Mouse (Mus musculus) limb, embryonic 15.5 days (tissue): ENCODE data around the gene Olfr457. TPM values are rescaled to one million over a fixed set of nuclear protein-coding genes. Genes with fewer than 3 reads are reported as not detected.

Source experiments
- ATAC-seq: fragments of 200-750 bp; cut with Nextera tagmentation; 2 replicates; pipeline ENCODE4 v1.8.0; 2017; ENCODE audit warnings: low read depth, moderate TSS enrichment; ENCODE audit not compliant: insufficient number of reproducible peaks, low FRiP score, low TSS enrichment
- H3K27ac ChIP-seq: fragments of 300-500 bp; sonication (generic); 2 replicates; pipeline ENCODE4 v1.5.1; 2015; ENCODE audit warnings: moderate library complexity, mild to moderate bottlenecking, inconsistent platforms
- H3K27me3 ChIP-seq: fragments of 300-500 bp; sonication (generic); 2 replicates; pipeline ENCODE4 v1.6.1; 2015; ENCODE audit warnings: inconsistent platforms
- H3K36me3 ChIP-seq: fragments of 300-500 bp; sonication (generic); 2 replicates; pipeline ENCODE4 v1.6.1; 2015; ENCODE audit warnings: inconsistent platforms
- H3K4me1 ChIP-seq: fragments of 300-500 bp; sonication (generic); 2 replicates; pipeline ENCODE4 v1.6.1; 2015; ENCODE audit warnings: inconsistent platforms
- H3K4me2 ChIP-seq: fragments of 300-500 bp; sonication (generic); 2 replicates; pipeline ENCODE4 v1.6.1; 2015; ENCODE audit warnings: mild to moderate bottlenecking, inconsistent platforms
- H3K4me3 ChIP-seq: fragments of 300-500 bp; sonication (generic); 2 replicates; pipeline ENCODE4 v1.5.1; 2015; ENCODE audit warnings: mild to moderate bottlenecking, inconsistent platforms
- H3K9ac ChIP-seq: fragments of 300-500 bp; sonication (generic); 2 replicates; pipeline ENCODE4 v1.6.1; 2015; ENCODE audit warnings: inconsistent platforms
- H3K9me3 ChIP-seq: fragments of 300-500 bp; sonication (generic); 2 replicates; pipeline ENCODE4 v1.6.1; 2016; ENCODE audit warnings: inconsistent platforms
- WGBS: fragments of 180-500 bp; shearing (Covaris S2); methylation state at CpG from one replicate; pipeline ENCODE4 v1.1.7; 2015; 5-methylcytosine and 5-hydroxymethylcytosine counted together
- polyA plus RNA-seq: library from polyadenylated mRNA; unstranded; fragments of >200 nt; fragmentation: Nextera tagmentation; extraction: Ambion mirVana; gene quantifications from 2 replicates; pipeline ENCODE4 v1.2.1, GENCODE M21; 2015

Olfr457 gene
- polyA plus RNA-seq, 1 experiment from 2014 or later, result not detected

DNA sequence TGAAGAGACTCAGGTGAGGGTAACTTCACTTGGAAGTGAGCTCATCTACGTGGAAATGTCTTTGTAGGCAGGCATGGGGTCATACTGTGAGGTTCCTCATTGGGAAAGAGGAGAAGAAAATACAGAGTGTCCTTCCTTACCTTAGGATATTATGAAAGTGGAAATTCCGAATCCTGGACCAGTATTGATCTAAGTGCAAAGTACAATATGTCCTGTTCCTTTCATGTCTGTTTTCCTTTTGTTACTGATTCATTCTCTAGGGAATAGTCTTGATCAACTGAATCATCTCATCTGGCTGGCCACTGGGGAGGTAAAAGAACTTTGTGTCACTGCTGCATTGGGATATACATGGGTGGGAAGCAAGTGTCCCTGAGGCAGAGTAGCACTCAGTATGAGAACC, 40.6 kb downstream of the Olfr457 start:
- Histone ChIP-seq H3K27me3 (no peaks in the 10 kb centered on the region), H3K4me1 (no peaks in the 10 kb centered on the region), H3K9me3 (no peaks in the 10 kb centered on the region), H3K27ac (no peak overlapping the region), H3K36me3 (no peaks in the 10 kb centered on the region), H3K4me2 (no peak overlapping the region), H3K4me3 (no peak overlapping the region), H3K9ac (no peak overlapping the region)
- WGBS, result 66% methylated on average over 2 of the region's 2 CpGs
- no peak for ATAC-seq

DNA sequence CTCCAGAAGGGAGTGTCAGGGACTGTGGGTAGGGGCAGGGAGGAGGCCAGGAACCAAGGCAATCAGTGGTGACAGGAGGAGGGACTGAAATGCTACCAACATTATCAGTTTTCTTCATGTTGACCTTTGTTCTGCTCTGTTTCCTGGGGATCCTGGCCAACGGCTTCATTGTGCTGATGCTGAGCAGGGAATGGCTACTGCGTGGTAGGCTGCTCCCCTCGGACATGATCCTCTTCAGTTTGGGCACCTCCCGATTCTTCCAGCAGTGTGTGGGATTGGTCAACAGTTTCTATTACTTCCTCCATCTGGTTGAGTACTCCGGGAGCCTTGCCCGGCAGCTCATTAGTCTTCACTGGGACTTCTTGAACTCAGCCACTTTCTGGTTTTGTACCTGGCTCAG, 41.7 kb downstream of the Olfr457 start, which contains the start of gene Tas2r126:
Gene Tas2r126, plus strand, starts transcription at position 90 of the 400 bp plus-strand sequence.
- no peak for ATAC-seq
- H3K27ac ChIP-seq, result no peak within 1 kb of the TSS
- H3K4me1 ChIP-seq, result no peaks in the 10 kb centered on the region
- H3K36me3 ChIP-seq, result no peaks in the 10 kb centered on the region
- no peak within 1 kb of the TSS for H3K4me3 ChIP-seq
- H3K9ac ChIP-seq, result no peak within 1 kb of the TSS
- 79% methylated on average over 6 of the region's 6 CpGs for WGBS
- H3K27me3 ChIP-seq, result no peaks in the 10 kb centered on the region
- H3K4me2 ChIP-seq, result no peak within 1 kb of the TSS
- H3K9me3 ChIP-seq, result no peaks in the 10 kb centered on the region

DNA sequence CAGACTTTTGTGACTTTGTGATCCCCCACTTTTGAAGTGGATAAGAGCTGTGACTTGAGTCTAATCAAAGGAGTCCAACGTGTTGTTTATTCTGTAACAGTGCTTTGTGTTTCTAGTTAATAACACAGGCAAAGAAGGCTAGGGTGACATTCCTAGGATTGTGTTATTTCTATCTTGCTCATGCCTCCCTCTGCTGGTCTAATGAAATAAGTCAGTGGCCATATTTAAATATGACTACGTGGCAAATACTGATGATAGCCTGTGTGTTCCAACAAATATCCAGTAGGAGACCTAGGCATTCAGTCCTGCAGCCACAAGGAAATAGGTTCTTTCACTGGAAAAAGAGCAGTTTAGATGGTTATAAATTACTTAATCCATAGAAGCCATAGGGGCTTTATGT, 42.6 kb downstream of the Olfr457 start:
- H3K4me1 ChIP-seq, result no peaks in the 10 kb centered on the region
- H3K27ac ChIP-seq, result no peak overlapping the region
- no peak overlapping the region for H3K4me3 ChIP-seq
- H3K9me3 ChIP-seq, result no peaks in the 10 kb centered on the region
- H3K9ac ChIP-seq, result no peak overlapping the region
- no peaks in the 10 kb centered on the region for H3K27me3 ChIP-seq
- 58% methylated on average over 2 of the region's 2 CpGs for WGBS
- no peak for ATAC-seq
- H3K4me2 ChIP-seq, result no peak overlapping the region
- H3K36me3 ChIP-seq, result no peaks in the 10 kb centered on the region

DNA sequence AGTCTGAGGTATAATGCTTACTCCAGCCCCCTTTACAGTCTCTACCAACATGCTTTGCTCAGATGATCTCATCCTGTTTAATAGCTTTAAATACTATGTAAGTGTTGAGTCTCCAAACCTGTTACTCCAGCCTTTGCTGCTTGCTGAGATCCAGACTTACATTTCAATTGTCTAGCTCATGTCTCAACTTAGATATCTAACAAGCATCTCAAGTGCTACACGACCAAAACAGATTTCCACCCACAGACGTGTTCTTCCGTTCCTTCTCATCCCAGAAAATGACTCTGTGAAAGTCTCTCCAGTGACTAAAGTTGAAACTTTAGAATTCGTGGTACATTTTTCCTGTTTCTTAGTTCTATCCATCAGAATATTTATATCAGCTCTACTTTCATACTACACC, 49.8 kb downstream of the Olfr457 start:
- 77% methylated on average over 4 of the region's 4 CpGs for WGBS
- Histone ChIP-seq H3K36me3 (no peaks in the 10 kb centered on the region), H3K9ac (no peak overlapping the region), H3K4me3 (no peak overlapping the region), H3K4me2 (no peak overlapping the region), H3K27ac (no peak overlapping the region), H3K9me3 (no peaks in the 10 kb centered on the region), H3K4me1 (no peaks in the 10 kb centered on the region), H3K27me3 (no peaks in the 10 kb centered on the region)
- ATAC-seq, result no peak

DNA sequence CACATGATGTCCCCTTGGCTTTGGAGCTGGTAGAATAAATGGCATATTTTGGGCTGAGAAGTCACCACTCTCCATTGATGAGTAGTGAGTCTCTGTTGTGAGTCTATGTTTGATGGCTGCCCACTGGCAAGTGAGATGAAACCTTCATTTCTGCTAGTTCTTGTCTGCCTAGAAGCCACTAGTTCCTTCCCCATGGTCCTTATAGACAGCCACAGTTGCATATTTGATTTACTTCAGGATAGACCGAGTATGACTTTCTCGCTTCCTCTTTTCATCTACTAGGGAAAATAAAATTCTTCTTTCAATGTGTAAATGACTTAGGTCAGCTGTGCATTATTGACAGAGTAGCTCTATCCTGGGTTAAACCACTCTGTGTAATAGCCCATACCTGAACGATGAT, 51.7 kb downstream of the Olfr457 start:
- Histone ChIP-seq H3K27me3 (no peaks in the 10 kb centered on the region), H3K4me2 (no peak overlapping the region), H3K9me3 (no peaks in the 10 kb centered on the region), H3K4me3 (no peak overlapping the region), H3K27ac (no peak overlapping the region), H3K36me3 (no peaks in the 10 kb centered on the region), H3K9ac (no peak overlapping the region), H3K4me1 (no peaks in the 10 kb centered on the region)
- no peak for ATAC-seq
- 92% methylated on average over 3 of the region's 3 CpGs for WGBS

DNA sequence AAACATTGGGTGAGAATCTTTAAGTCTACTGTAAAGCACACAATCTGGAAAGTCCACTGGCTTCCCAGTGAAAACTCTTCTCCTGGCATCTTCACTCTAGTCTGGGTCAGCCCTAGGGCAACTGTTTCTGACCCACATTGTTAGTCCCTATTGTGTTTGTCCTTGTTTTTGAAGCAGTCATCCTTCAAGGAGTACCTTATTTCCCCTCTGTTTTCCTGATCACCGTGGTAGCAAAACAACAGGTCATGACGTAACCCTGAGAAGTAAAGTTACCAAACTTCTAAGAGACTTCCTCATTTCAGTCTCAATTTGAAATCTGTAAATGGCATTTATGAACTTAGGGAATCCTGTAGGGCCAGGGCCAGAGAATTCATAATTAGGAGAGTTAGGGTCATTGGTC, 54.7 kb downstream of the Olfr457 start:
- 72% methylated on average over 2 of the region's 2 CpGs for WGBS

DNA sequence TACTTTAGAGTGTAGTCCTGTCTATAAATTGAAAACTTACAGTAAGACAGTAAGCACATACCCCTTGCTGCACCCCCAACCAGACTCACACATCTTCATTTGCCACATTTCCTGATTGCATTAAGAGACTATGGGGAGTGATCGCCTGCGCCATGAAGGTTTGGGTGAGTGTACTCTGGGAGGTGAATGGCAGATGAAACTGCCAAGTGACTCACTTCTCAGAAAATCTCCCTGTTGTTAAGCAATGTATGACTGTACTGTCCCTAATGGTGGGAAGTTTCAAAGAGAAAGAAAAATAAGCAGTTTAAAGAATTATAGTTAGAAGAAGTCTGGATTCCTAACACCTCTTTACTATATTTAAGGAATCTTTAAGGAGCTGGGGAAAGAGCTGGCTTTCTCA, 56.7 kb downstream of the Olfr457 start:
- Histone ChIP-seq H3K36me3 (no peaks in the 10 kb centered on the region), H3K27me3 (no peaks in the 10 kb centered on the region), H3K4me1 (no peaks in the 10 kb centered on the region), H3K27ac (no peak overlapping the region), H3K4me3 (no peak overlapping the region), H3K4me2 (no peak overlapping the region), H3K9ac (no peak overlapping the region), H3K9me3 (no peaks in the 10 kb centered on the region)
- 72% methylated on average over 2 of the region's 2 CpGs for WGBS
- no peak for ATAC-seq

More for the DNA sequence above, 54.7 kb downstream of the Olfr457 start:
- Histone ChIP-seq H3K9me3 (no peaks in the 10 kb centered on the region), H3K27me3 (no peaks in the 10 kb centered on the region), H3K4me1 (no peaks in the 10 kb centered on the region), H3K27ac (no peak overlapping the region), H3K9ac (no peak overlapping the region), H3K4me3 (no peak overlapping the region), H3K4me2 (no peak overlapping the region), H3K36me3 (no peaks in the 10 kb centered on the region)
- no peak for ATAC-seq

Other genes starting within 250 kb of the Olfr457 start
- gene Gstk1, start 230.4 kb downstream of the Olfr457 start, polyA plus RNA-seq, result 20.7 and 21.4 TPM in 2 replicates
- 2.0 and 2.4 TPM in 2 replicates for gene Tmem139, start 214.4 kb downstream of the Olfr457 start, polyA plus RNA-seq
- 47.1 and 51.2 TPM in 2 replicates for gene Casp2, start 211.3 kb downstream of the Olfr457 start, polyA plus RNA-seq
- gene Clcn1, start 189.7 kb downstream of the Olfr457 start, polyA plus RNA-seq, result 0.33 and 1.0 TPM in 2 replicates
- gene Fam131b, start 151.7 kb downstream of the Olfr457 start, polyA plus RNA-seq, result 0.15 and 0.19 TPM in 2 replicates
- gene Zyx, start 126.7 kb downstream of the Olfr457 start, polyA plus RNA-seq, result 107 and 138 TPM in 2 replicates
- gene Epha1, start 103.1 kb downstream of the Olfr457 start, polyA plus RNA-seq, result 25.4 and 30.1 TPM in 2 replicates
- gene Tas2r143, start 76.1 kb downstream of the Olfr457 start, polyA plus RNA-seq, result not detected in 2 replicates
- not detected in 2 replicates for gene Tas2r135, start 70.9 kb downstream of the Olfr457 start, polyA plus RNA-seq
- gene Tas2r126, start 41.8 kb downstream of the Olfr457 start, polyA plus RNA-seq, result 0.26 TPM in 1 of 2 replicates, not detected in the other
- not detected in 2 replicates for gene Olfr458, start 11.1 kb downstream of the Olfr457 start, polyA plus RNA-seq
- not detected in 2 replicates for gene Olfr456, start 10.9 kb upstream of the Olfr457 start, polyA plus RNA-seq
- gene Olfr455, start 71.3 kb upstream of the Olfr457 start, polyA plus RNA-seq, result not detected in 2 replicates
- gene Tcaf3, start 121.4 kb upstream of the Olfr457 start, polyA plus RNA-seq, result not detected in 2 replicates
- 5.0 and 5.2 TPM in 2 replicates for gene Tcaf2, start 168.9 kb upstream of the Olfr457 start, polyA plus RNA-seq
- 63.7 and 64.5 TPM in 2 replicates for gene Tcaf1, start 233.8 kb upstream of the Olfr457 start, polyA plus RNA-seq